Mouse (Mus musculus) erythroblast, adult 5-6 weeks (primary cell): ENCODE measurements around the gene Tle2. TPM values are rescaled to one million over a fixed set of nuclear protein-coding genes. Genes with fewer than 3 reads are reported as not detected.
A peak's percentile ranks its signal among the peaks of the same experiment; 100 is the strongest.

Experiments used
- ATAC-seq: replicated peaks from 2 replicates; pipeline ENCODE4 v1.8.0; 2016; ENCODE audit warnings: moderate number of reproducible peaks, mild to moderate bottlenecking, moderate TSS enrichment, inconsistent platforms; ENCODE audit not compliant: poor library complexity, low FRiP score, severe bottlenecking
- total RNA-seq, 2 experiments: library from RNA; stranded (forward) in 1 of 2; stranded (reverse) in 1 of 2; fragments of 150-400 nt in 1 of 2; fragments of 200-764, 138-1000 nt in 1 of 2; gene quantifications; 2 replicates each; pipeline versions ENCODE4 v1.2.3 to v1.2.4; 2015 to 2017; ENCODE audit warnings: low replicate concordance in 2 of 2

The Tle2 gene
- total RNA-seq, 2 experiments from 2014 or later, result not detected

- ATAC-seq, result peak; percentile 69
These were observed 26.4 kb downstream of the Tle2 start, which contains the start of gene Tle6 for GRCm38 (mm10) chr10:81600738-81601203. Gene Tle6 (minus strand): TSS chr10:81601073.

GRCm38 (mm10) chr10:81601396-81601905 is 27.1 kb downstream of the Tle2 start:
- no peak for ATAC-seq

GRCm38 (mm10) chr10:81602741-81603151 is 28.4 kb downstream of the Tle2 start:
- no peak for ATAC-seq

- ATAC-seq, result no peak
These were observed 29.9 kb downstream of the Tle2 start for GRCm38 (mm10) chr10:81604019-81604967.

- peak; percentile 69 for ATAC-seq
These were observed 30.8 kb downstream of the Tle2 start for GRCm38 (mm10) chr10:81604968-81605665.

GRCm38 (mm10) chr10:81605666-81605973 is 31.3 kb downstream of the Tle2 start:
- no peak for ATAC-seq

- ATAC-seq, result peak; percentile 94
These were observed 31.8 kb downstream of the Tle2 start, which contains the start of gene BC025920 for GRCm38 (mm10) chr10:81605974-81606751. Gene BC025920 (plus strand): TSS chr10:81606270.

GRCm38 (mm10) chr10:81608308-81608707 is 33.9 kb downstream of the Tle2 start:
- no peak for ATAC-seq

- no peak for ATAC-seq
These were observed 38.4 kb downstream of the Tle2 start for GRCm38 (mm10) chr10:81612779-81613178.

GRCm38 (mm10) chr10:81615486-81615885 is 41.1 kb downstream of the Tle2 start:
- ATAC-seq, result no peak

- ATAC-seq, result no peak
These were observed 45.6 kb downstream of the Tle2 start for GRCm38 (mm10) chr10:81619976-81620375.

GRCm38 (mm10) chr10:81620786-81621185 is 46.4 kb downstream of the Tle2 start:
- ATAC-seq, result no peak

GRCm38 (mm10) chr10:81623441-81623840 is 49.1 kb downstream of the Tle2 start:
- no peak for ATAC-seq

GRCm38 (mm10) chr10:81626101-81626993 is 52.0 kb downstream of the Tle2 start:
- no peak for ATAC-seq

- peak; percentile 91 for ATAC-seq
These were observed 52.9 kb downstream of the Tle2 start, which contains the start of gene Sirt6 for GRCm38 (mm10) chr10:81626994-81627835. Gene Sirt6 (minus strand): TSS chr10:81627797.

- ATAC-seq, result peak; percentile 33
These were observed 53.5 kb downstream of the Tle2 start for GRCm38 (mm10) chr10:81627836-81628220.

- no peak for ATAC-seq
These were observed 54.0 kb downstream of the Tle2 start, which contains the start of gene Ankrd24 for GRCm38 (mm10) chr10:81628390-81628789. Gene Ankrd24 (plus strand): TSS chr10:81628540.
